Mouse (Mus musculus) liver, postnatal 0 days (tissue): ENCODE measurements around the gene Col8a1. TPM values are rescaled to one million over a fixed set of nuclear protein-coding genes. Genes with fewer than 3 reads are reported as not detected.

Source experiments
- ATAC-seq: fragments of 200-750 bp; cut with Nextera tagmentation; 2 replicates; pipeline ENCODE4 v1.8.0; 2017; ENCODE audit warnings: mild to moderate bottlenecking, moderate library complexity
- DNase-seq: peaks from one replicate; pipeline ENCODE4 v3.0.0-alpha.2; 2016
- H3K27ac ChIP-seq: fragments of 300-500 bp; sonication (generic); 2 replicates; pipeline ENCODE4 v1.5.1; 2014; ENCODE audit warnings: antibody characterized with exemption, moderate library complexity, mild to moderate bottlenecking, low read depth
- H3K27me3 ChIP-seq: fragments of 300-500 bp; sonication (generic); 2 replicates; pipeline ENCODE4 v1.6.1; 2014; ENCODE audit warnings: low read length, control low read depth, mixed read lengths; ENCODE audit not compliant: insufficient read depth
- H3K36me3 ChIP-seq: fragments of 300-500 bp; sonication (generic); replicated peaks from 2 replicates; pipeline ENCODE4 v1.6.1; 2014; ENCODE audit warnings: mild to moderate bottlenecking, control low read depth, low read length, moderate library complexity, mixed read lengths; ENCODE audit not compliant: insufficient read depth
- H3K4me1 ChIP-seq: fragments of 300-500 bp; sonication (generic); 2 replicates; pipeline ENCODE4 v1.6.1; 2014; ENCODE audit warnings: antibody characterized with exemption, mild to moderate bottlenecking, control low read depth; ENCODE audit not compliant: insufficient read depth
- H3K4me2 ChIP-seq: fragments of 300-500 bp; sonication (generic); 2 replicates; pipeline ENCODE4 v1.6.1; 2014; ENCODE audit warnings: low read depth, mild to moderate bottlenecking, low read length, moderate library complexity, mixed read lengths
- H3K4me3 ChIP-seq: fragments of 300-500 bp; sonication (generic); 2 replicates; pipeline ENCODE4 v1.5.1; 2014; ENCODE audit warnings: low read depth, low read length
- H3K9ac ChIP-seq: fragments of 300-500 bp; sonication (generic); replicated peaks from 2 replicates; pipeline ENCODE4 v1.6.1; 2014; ENCODE audit warnings: mild to moderate bottlenecking, moderate library complexity
- H3K9me3 ChIP-seq: fragments of 300-500 bp; sonication (generic); 2 replicates; pipeline ENCODE4 v1.6.1; 2016; ENCODE audit warnings: mild to moderate bottlenecking, control low read depth, low read length, mixed read lengths
- CTCF ChIP-seq: sonication (generic); IDR thresholded peaks from 2 replicates; pipeline ENCODE4 v1.5.1; 2016; ENCODE audit warnings: antibody characterized with exemption, low read depth
- EP300 ChIP-seq: IDR thresholded peaks from 2 replicates; pipeline ENCODE4 v1.6.1; 2016; ENCODE audit warnings: antibody characterized with exemption, low read depth, mild to moderate bottlenecking
- WGBS: fragments of 180-500 bp; shearing (Covaris S2); extraction: QIAGEN DNeasy Blood & Tissue Kit; methylation state at CpG from one replicate; pipeline ENCODE4 v1.1.7; 2014; ENCODE audit not compliant: insufficient replicate concordance; 5-methylcytosine and 5-hydroxymethylcytosine counted together
- polyA plus RNA-seq: library from polyadenylated mRNA; unstranded; fragments of >200 nt; fragmentation: Nextera tagmentation; extraction: Ambion mirVana; gene quantifications from 2 replicates; pipeline ENCODE4 v1.2.1, GENCODE M21; 2015

Gene Col8a1
- polyA plus RNA-seq: 0.04 and 0.06 TPM in 2 replicates

DNA sequence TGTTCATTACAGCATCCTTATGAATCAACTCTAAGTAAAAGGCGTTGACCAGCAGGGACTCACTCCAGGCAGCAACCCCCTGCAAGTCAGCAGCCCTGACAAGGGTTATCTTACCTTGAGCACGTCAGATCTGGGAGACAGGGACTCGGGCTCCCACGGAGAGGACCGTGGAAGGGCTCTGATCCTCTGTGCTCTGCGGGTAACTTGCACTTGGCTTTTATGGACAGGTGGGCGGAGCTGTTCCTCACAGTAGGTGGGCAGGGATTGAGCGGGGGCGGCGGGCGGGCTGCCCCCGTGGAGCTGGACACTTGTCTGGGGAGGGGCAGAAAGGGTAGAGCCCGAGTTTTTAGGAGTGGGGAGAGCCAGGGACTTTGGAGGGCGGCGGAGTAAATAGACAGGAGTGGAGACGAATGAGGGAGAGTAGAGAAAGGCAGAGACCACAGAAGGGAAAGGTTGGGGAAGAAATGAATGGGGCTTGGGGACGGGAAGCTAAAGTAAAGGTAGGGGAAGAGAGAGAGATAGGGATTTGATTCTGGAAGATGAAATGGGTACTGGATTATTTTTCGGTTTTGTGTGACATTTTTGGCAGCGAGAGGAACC, at the start of gene Col8a1:
Gene Col8a1 (minus strand): TSS at position 212 of the 600 bp plus-strand sequence.
- Histone ChIP-seq H3K9ac (no peak within 1 kb of the TSS), H3K27ac (no peak within 1 kb of the TSS), H3K4me3 (0 out of 2 replicates have a peak within 1 kb of the TSS, but pooled peaks have one; percentile 11), H3K9me3 (no peaks in the 10 kb centered on the region), H3K27me3 (peaks cover 11% of the 10 kb centered on the region; the same call in 1 of the 2 replicates), H3K36me3 (no peaks in the 10 kb centered on the region), H3K4me2 (peak within 1 kb of the TSS; percentile 51), H3K4me1 (no peaks in the 10 kb centered on the region)
- no peak for TF ChIP-seq EP300
- no peak for TF ChIP-seq CTCF
- DNase-seq (no peak), ATAC-seq (no peak)
- WGBS: 7% methylated on average over 19 of the region's 19 CpGs

DNA sequence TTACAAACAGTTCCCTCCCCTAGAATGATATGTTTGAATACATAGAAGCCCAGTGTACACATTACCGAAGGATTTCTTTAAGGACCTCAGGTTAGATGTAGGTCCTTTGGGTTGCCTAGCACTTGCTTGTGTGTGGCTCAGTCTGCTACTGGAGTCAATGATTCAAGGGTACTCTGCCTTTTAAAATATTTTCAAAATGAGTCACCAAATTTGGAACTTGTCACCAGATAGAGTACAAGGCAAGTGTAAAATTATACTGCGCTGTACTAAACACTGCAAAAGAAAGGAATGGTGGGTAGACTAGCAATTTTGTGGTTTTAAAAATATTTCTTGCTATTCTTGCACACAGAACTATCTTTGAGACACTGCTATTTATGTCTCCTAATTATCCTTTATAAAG, 47.3 kb upstream of the Col8a1 start:
- DNase-seq: no peak
- 88% methylated on average over 2 of the region's 2 CpGs for WGBS

DNA sequence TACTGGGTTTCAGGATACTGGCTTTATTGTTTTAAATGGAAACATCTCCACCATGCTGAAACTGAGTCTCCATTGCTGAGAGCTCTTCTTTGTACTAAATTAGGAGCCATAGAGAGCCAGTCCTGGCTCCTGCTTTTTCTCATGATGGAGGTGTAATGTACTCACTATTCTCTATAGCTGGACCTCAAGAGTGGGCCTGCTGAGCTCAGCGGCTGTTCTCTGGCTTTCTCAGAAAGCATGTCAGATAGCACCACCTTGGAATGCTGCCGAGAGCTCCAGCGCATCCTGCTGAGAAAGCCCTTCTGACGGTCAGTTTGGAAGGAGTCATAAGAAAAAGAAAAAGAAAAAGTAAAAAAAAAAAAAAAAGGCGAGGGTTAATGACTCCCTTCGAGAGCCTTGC, 41.8 kb upstream of the Col8a1 start:
- Histone ChIP-seq H3K9me3 (no peaks in the 10 kb centered on the region), H3K9ac (no peak overlapping the region), H3K4me2 (no peak overlapping the region), H3K27me3 (no peaks in the 10 kb centered on the region), H3K36me3 (no peaks in the 10 kb centered on the region), H3K4me1 (no peaks in the 10 kb centered on the region), H3K27ac (no peak overlapping the region), H3K4me3 (no peak overlapping the region)
- no peak for DNase-seq
- TF ChIP-seq CTCF (no peak), EP300 (no peak)
- 62% methylated on average over 6 of the region's 6 CpGs for WGBS
- ATAC-seq: no peak

More for the DNA sequence above, 47.3 kb upstream of the Col8a1 start:
- H3K9me3 ChIP-seq: no peaks in the 10 kb centered on the region
- TF ChIP-seq EP300: no peak
- no peak for TF ChIP-seq CTCF
- H3K27ac ChIP-seq: no peak overlapping the region
- H3K36me3 ChIP-seq: no peaks in the 10 kb centered on the region
- no peak overlapping the region for H3K9ac ChIP-seq
- H3K4me2 ChIP-seq: no peak overlapping the region
- H3K27me3 ChIP-seq: no peaks in the 10 kb centered on the region
- H3K4me3 ChIP-seq: no peak overlapping the region
- no peak for ATAC-seq
- no peaks in the 10 kb centered on the region for H3K4me1 ChIP-seq

DNA sequence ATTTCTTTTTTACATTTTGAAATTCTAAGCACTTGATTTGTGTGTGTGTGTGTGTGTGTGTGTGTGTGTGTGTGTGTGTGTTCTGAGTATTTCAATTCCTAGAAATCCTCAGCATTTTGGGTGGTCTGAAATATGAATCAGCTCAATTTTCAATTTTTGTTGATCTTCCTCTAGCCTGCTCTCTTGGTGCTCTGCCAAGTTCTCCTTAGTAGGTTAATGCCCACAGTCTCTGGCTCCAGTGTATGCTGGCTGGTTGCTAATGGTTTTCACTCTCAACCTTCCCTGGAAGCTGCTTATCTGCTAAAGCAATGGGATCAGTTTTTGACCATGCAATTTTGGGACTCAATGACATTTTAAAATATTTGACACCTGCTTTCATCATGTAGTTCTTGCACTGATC, 24.5 kb upstream of the Col8a1 start:
- no peaks in the 10 kb centered on the region for H3K9me3 ChIP-seq
- H3K4me2 ChIP-seq: no peak overlapping the region
- no peak overlapping the region for H3K4me3 ChIP-seq
- no peaks in the 10 kb centered on the region for H3K27me3 ChIP-seq
- H3K27ac ChIP-seq: no peak overlapping the region
- ATAC-seq (no peak), DNase-seq (no peak)
- no peaks in the 10 kb centered on the region for H3K36me3 ChIP-seq
- no peak overlapping the region for H3K9ac ChIP-seq
- no peak for TF ChIP-seq EP300
- no peak for TF ChIP-seq CTCF
- no peaks in the 10 kb centered on the region for H3K4me1 ChIP-seq

DNA sequence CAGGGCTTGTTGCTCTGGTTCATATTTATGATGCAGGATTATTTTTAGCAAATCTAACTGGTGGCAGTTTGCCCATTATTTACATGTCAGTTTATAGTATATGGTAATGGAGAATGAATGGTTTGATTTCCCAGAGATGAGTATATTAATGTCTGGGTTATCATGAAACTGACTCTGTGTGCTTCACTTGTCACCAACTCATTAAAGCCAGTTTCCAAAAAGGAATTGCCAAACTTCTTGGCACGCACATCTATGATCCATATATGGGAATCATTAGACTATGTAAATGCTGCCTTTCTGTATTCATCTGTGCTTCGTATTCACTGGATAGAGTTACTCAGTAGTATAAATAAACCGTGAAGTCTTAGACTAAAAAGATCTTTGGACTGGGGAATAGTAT, 11.1 kb upstream of the Col8a1 start:
- Histone ChIP-seq H3K36me3 (no peaks in the 10 kb centered on the region), H3K4me2 (no peak overlapping the region), H3K9me3 (no peaks in the 10 kb centered on the region), H3K27me3 (no peaks in the 10 kb centered on the region), H3K4me3 (no peak overlapping the region), H3K9ac (no peak overlapping the region), H3K27ac (no peak overlapping the region), H3K4me1 (no peaks in the 10 kb centered on the region)
- WGBS: 66% methylated on average over 3 of the region's 3 CpGs
- TF ChIP-seq EP300 (no peak), CTCF (no peak)
- DNase-seq: no peak
- ATAC-seq: no peak

DNA sequence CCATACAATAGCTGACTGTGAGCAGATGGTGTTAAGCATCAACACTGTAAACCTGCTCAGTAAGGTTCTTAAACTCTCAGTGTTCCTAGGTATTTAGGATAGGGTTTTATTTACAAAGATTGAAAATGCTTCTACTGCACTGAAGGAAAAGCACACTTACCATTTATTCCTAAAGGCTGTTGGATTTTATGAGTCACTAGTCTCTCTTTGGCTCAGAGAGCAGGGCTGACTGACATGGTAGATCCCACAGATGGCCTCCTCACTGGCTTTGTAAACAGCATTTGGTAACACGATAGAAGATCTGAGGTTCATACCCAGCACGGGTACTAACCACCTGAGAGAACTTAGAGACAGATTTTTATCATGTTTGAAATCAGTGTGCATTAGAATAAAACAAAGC, 5.3 kb upstream of the Col8a1 start:
- TF ChIP-seq CTCF (no peak), EP300 (no peak)

More for the DNA sequence above, 5.3 kb upstream of the Col8a1 start:
- H3K27me3 ChIP-seq: 0 out of 2 replicates have a peak, but pooled peaks cover 3% of the 10 kb centered on the region
- ATAC-seq: no peak
- no peak overlapping the region for H3K9ac ChIP-seq
- no peak overlapping the region for H3K4me2 ChIP-seq
- no peaks in the 10 kb centered on the region for H3K9me3 ChIP-seq
- DNase-seq: no peak
- 54% methylated on average over 2 of the region's 2 CpGs for WGBS
- H3K4me3 ChIP-seq: no peak overlapping the region
- H3K4me1 ChIP-seq: no peaks in the 10 kb centered on the region
- H3K27ac ChIP-seq: no peak overlapping the region
- no peaks in the 10 kb centered on the region for H3K36me3 ChIP-seq
